Mouse (Mus musculus): Measurements from ENCODE around the gene 5031439G07Rik. TPM values are rescaled to one million over a fixed set of nuclear protein-coding genes. Genes with fewer than 3 reads are reported as not detected.

5031439G07Rik gene
- polyA plus RNA-seq, 1 experiment = 14.3 TPM

DNA sequence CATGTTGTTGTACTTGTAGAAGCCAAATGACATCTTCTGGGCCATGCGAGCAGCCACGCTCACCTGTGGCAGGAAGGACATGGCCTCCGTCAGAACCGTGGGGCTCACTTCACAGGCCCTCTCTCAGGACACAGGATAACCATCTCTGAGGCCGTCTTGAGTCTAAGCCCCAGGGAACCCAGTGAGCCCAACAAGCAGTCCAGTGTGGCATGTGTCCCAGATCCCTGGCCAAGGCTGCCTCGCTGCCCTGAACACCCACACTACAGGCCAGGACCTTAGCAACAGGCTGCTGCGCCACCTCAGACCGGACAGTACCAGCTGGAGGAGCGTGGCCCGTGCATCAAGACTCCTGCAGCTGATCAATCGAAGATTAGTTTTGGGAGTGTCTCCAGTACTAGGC, 35.1 kb downstream of the 5031439G07Rik start:
- no peaks in the 10 kb centered on the region for H3K27me3 ChIP-seq (ENCODE audit: control insufficient read depth, insufficient read depth, low read length)
- 91% methylated on average over 11 of the region's 11 CpGs for WGBS
- peaks cover 29% of the 10 kb centered on the region for H3K36me3 ChIP-seq (ENCODE audit: control insufficient read depth, insufficient read depth, low read length)
- H3K27ac ChIP-seq (ENCODE audit: insufficient read depth, low read depth, low read length) = no peak overlapping the region
- TF ChIP-seq CTCF (IDR thresholded peaks at IDR 0.05; ENCODE audit: extremely low read depth, insufficient read length, insufficient replicate concordance, low read depth, low read length) = no peak
- no peak for TF ChIP-seq POLR2A (IDR thresholded peaks at IDR 0.05; ENCODE audit: low read depth, low read length)
- no peaks in the 10 kb centered on the region for H3K4me1 ChIP-seq (ENCODE audit: control insufficient read depth, insufficient read depth, insufficient read length, low read length)
- no peak overlapping the region for H3K4me3 ChIP-seq (ENCODE audit: low read depth, low read length)

DNA sequence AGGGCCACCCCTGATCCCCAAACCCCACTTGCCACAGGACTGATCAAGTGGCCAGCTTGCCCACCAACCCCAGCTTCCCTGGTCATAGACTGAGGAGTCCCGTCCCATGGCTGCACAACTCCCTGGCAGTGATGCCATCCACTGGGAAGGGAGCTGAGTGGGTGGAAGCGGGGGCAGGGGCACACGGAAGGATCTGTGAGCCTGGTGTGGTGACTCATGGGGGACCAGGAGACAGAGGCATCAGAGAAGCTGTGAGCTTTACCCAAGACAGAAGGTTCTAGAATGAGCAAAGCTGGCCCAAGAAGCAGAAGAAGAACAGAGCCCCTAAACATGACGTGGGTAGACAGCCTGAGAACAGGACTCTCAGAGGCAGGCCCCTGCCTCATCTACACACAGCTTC, 38.3 kb downstream of the 5031439G07Rik start:
- H3K27ac ChIP-seq (ENCODE audit: insufficient read depth, low read depth, low read length) = no peak overlapping the region
- no peaks in the 10 kb centered on the region for H3K27me3 ChIP-seq (ENCODE audit: control insufficient read depth, insufficient read depth, low read length)
- TF ChIP-seq CTCF (IDR thresholded peaks at IDR 0.05; ENCODE audit: extremely low read depth, insufficient read length, insufficient replicate concordance, low read depth, low read length) = no peak
- no peak for TF ChIP-seq POLR2A (IDR thresholded peaks at IDR 0.05; ENCODE audit: low read depth, low read length)
- no peaks in the 10 kb centered on the region for H3K4me1 ChIP-seq (ENCODE audit: control insufficient read depth, insufficient read depth, insufficient read length, low read length)
- peaks cover 32% of the 10 kb centered on the region for H3K36me3 ChIP-seq (ENCODE audit: control insufficient read depth, insufficient read depth, low read length)
- WGBS = 90% methylated on average over 4 of the region's 4 CpGs
- no peak overlapping the region for H3K4me3 ChIP-seq (ENCODE audit: low read depth, low read length)

DNA sequence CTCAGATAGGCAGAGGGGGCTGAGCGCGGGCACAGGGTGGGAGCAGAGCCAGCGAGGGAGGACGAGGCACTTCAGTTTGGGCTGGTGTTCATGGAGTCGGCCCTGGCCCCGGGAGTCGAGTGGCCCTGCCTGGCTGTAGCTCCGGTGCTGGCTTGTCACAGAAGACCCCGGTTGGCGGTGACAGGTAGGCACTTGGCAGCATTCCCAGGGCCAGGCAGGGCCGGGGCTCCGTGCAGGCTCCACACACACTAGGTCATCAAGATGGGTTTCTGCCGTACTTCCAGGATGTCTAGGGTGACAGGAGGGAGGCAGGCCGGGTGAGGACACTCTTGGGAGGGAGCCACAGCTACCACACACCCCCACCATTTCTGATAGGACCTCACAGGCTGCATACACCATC, 39.4 kb downstream of the 5031439G07Rik start:
- no peaks in the 10 kb centered on the region for H3K27me3 ChIP-seq (ENCODE audit: control insufficient read depth, insufficient read depth, low read length)
- TF ChIP-seq POLR2A (IDR thresholded peaks at IDR 0.05; ENCODE audit: low read depth, low read length) = no peak
- TF ChIP-seq CTCF (IDR thresholded peaks at IDR 0.05; ENCODE audit: extremely low read depth, insufficient read length, insufficient replicate concordance, low read depth, low read length) = no peak
- no peak overlapping the region for H3K4me3 ChIP-seq (ENCODE audit: low read depth, low read length)
- peaks cover 32% of the 10 kb centered on the region for H3K36me3 ChIP-seq (ENCODE audit: control insufficient read depth, insufficient read depth, low read length)
- H3K4me1 ChIP-seq (ENCODE audit: control insufficient read depth, insufficient read depth, insufficient read length, low read length) = no peaks in the 10 kb centered on the region
- WGBS = 87% methylated on average over 14 of the region's 14 CpGs
- no peak overlapping the region for H3K27ac ChIP-seq (ENCODE audit: insufficient read depth, low read depth, low read length)

DNA sequence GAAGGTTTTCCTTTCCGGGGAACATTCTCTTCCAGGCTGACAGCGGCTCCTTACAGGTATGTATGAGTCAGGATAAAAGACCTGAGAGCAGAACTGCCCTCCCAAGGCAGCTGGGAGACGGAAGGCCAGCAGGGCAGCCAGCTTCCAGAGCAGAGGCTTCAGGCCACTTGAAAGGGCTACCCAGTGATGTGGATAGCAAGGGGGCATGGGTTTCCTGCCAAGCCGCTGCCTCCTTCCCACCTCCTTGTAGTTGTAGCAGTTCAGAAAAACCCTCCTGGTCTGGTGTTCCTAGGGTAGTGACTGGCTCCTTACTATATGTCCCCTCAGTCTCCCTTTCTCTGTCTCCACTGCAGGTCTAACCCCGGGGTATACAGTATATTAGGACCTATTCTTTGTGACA, 44.0 kb downstream of the 5031439G07Rik start:
- Histone ChIP-seq H3K4me3 (ENCODE audit: low read depth, low read length) (no peak overlapping the region), H3K36me3 (ENCODE audit: control insufficient read depth, insufficient read depth, low read length) (peaks cover 41% of the 10 kb centered on the region), H3K4me1 (ENCODE audit: control insufficient read depth, insufficient read depth, insufficient read length, low read length) (no peaks in the 10 kb centered on the region), H3K27me3 (ENCODE audit: control insufficient read depth, insufficient read depth, low read length) (no peaks in the 10 kb centered on the region), H3K27ac (ENCODE audit: insufficient read depth, low read depth, low read length) (no peak overlapping the region)
- WGBS = 84% methylated on average over 5 of the region's 5 CpGs
- no peak for TF ChIP-seq CTCF (IDR thresholded peaks at IDR 0.05; ENCODE audit: extremely low read depth, insufficient read length, insufficient replicate concordance, low read depth, low read length)
- no peak for TF ChIP-seq POLR2A (IDR thresholded peaks at IDR 0.05; ENCODE audit: low read depth, low read length)

DNA sequence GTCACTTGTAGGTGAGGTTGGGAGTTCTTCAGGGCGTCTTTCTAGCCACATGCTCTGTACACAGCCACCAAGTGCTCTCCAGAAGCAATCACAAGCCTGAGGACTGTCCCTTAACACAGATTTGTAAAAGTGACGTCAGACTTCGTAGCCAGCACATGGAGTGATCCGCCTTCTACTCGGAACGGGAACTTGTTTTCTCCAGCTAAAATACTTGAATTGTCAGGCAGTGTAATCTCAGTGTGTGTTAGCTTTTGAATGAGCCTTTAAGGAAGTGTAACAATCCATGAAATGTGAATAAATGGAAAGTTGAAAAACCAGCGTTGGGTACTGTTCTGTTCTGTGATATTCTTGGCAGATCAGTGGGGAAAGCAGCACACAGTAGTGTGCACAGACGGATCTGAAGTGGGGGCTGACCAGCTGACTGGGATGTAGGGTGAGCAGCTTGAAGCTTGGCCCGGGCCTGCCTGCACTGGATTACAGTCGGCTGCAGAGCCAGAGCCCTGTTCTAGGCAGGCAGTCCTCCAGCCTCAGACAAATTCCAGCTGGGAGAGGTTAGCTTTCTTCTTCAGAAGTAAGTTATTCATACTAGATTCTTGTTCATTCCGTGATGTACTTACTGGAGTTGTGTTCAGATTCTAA, 45.6 kb downstream of the 5031439G07Rik start:
- no peak overlapping the region for H3K4me3 ChIP-seq (ENCODE audit: low read depth, low read length)
- 73% methylated on average over 11 of the region's 11 CpGs for WGBS
- no peaks in the 10 kb centered on the region for H3K4me1 ChIP-seq (ENCODE audit: control insufficient read depth, insufficient read depth, insufficient read length, low read length)
- H3K27me3 ChIP-seq (ENCODE audit: control insufficient read depth, insufficient read depth, low read length) = no peaks in the 10 kb centered on the region
- TF ChIP-seq POLR2A (IDR thresholded peaks at IDR 0.05; ENCODE audit: low read depth, low read length) (no peak), CTCF (IDR thresholded peaks at IDR 0.05; ENCODE audit: extremely low read depth, insufficient read length, insufficient replicate concordance, low read depth, low read length) (no peak)
- H3K36me3 ChIP-seq (ENCODE audit: control insufficient read depth, insufficient read depth, low read length) = peaks cover 41% of the 10 kb centered on the region
- no peak overlapping the region for H3K27ac ChIP-seq (ENCODE audit: insufficient read depth, low read depth, low read length)

DNA sequence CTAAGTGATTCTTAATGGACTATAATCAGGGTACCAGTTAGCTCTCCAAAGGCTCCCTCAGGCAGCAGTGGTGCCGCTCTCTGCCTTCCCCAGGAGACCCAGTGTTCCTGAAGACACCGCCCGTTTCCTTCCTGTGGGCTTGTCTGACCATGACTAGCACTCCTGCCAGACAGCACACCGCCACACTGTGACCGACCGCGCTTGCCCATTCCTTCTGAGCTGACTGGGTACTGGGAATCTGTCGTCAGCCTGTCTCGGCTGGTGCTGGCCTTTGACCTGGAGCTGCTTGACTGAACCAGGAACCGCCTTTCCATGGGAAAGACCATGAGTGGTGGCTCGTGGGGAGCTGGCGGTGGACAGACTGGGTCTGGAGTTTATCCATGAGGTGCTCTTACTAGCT, 48.2 kb downstream of the 5031439G07Rik start:
- WGBS = 79% methylated on average over 12 of the region's 12 CpGs
- H3K4me3 ChIP-seq (ENCODE audit: low read depth, low read length) = no peak overlapping the region
- no peak for TF ChIP-seq POLR2A (IDR thresholded peaks at IDR 0.05; ENCODE audit: low read depth, low read length)
- TF ChIP-seq CTCF (IDR thresholded peaks at IDR 0.05; ENCODE audit: extremely low read depth, insufficient read length, insufficient replicate concordance, low read depth, low read length) = no peak
- no peaks in the 10 kb centered on the region for H3K4me1 ChIP-seq (ENCODE audit: control insufficient read depth, insufficient read depth, insufficient read length, low read length)
- H3K27ac ChIP-seq (ENCODE audit: insufficient read depth, low read depth, low read length) = no peak overlapping the region
- peaks cover 64% of the 10 kb centered on the region for H3K36me3 ChIP-seq (ENCODE audit: control insufficient read depth, insufficient read depth, low read length)
- H3K27me3 ChIP-seq (ENCODE audit: control insufficient read depth, insufficient read depth, low read length) = no peaks in the 10 kb centered on the region

DNA sequence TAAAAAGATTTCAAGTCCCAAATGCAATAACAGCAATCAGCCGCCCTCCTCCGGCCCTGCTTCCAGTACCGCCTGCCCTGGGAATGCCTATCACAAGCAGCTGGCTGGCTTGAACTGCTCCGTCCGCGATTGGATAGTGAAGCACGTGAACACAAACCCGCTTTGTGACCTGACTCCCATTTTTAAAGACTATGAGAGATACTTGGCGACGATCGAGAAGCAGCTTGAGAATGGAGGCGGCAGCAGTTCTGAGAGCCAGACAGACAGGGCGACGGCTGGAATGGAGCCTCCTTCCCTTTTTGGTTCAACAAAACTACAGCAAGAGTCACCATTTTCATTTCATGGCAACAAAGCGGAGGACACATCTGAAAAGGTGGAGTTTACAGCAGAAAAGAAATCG, 53.5 kb downstream of the 5031439G07Rik start:
- Histone ChIP-seq H3K36me3 (ENCODE audit: control insufficient read depth, insufficient read depth, low read length) (peaks cover 87% of the 10 kb centered on the region), H3K27me3 (ENCODE audit: control insufficient read depth, insufficient read depth, low read length) (no peaks in the 10 kb centered on the region), H3K27ac (ENCODE audit: insufficient read depth, low read depth, low read length) (no peak overlapping the region), H3K4me3 (ENCODE audit: low read depth, low read length) (no peak overlapping the region), H3K4me1 (ENCODE audit: control insufficient read depth, insufficient read depth, insufficient read length, low read length) (no peaks in the 10 kb centered on the region)
- TF ChIP-seq CTCF (IDR thresholded peaks at IDR 0.05; ENCODE audit: extremely low read depth, insufficient read length, insufficient replicate concordance, low read depth, low read length) (no peak), POLR2A (IDR thresholded peaks at IDR 0.05; ENCODE audit: low read depth, low read length) (no peak)
- WGBS = 88% methylated on average over 16 of the region's 16 CpGs

Measured in small intestine, adult 2 months (tissue).